Comparison of ENCODE assay signal across 13 mouse cellular contexts in genomic region chr14:56205021-56205420, GRCm38 (mm10). TPM values are rescaled to one million over a fixed set of nuclear protein-coding genes. Genes with fewer than 3 reads are reported as not detected.
A peak's percentile ranks its signal among the peaks of the same experiment; 100 is the strongest.
DNase-seq lines count a peak whose midpoint lies in the region; ATAC-seq and TF ChIP-seq lines count a peak whose summit lies in the region.
"Not testable (repeated sequence)": the region's sequence is repeated elsewhere in the genome, so short reads cannot be mapped to it uniquely, and the experiment has no call there.
"Had no signal": no experiment of that assay in that cellular context is flagged by ENCODE, and none has a peak within 500 bp of the region (broad histone marks: within the 10 kb centered on the region; RNA-seq: fewer than 3 reads in every experiment).

No protein-coding gene starts in this region.

- not testable (repeated sequence) for H3K4me3 ChIP-seq in kidney, embryonic 16.5 days (ENCODE audit: low read length); lung, adult 2 months (replicated peaks; ENCODE audit: extremely low read depth, low read depth, low read length); neural tube, embryonic 11.5 days (ENCODE audit: low read depth, low read length)

- not testable (repeated sequence) for H3K4me2 ChIP-seq in kidney, embryonic 16.5 days (replicated peaks; ENCODE audit: low read depth, low read length); neural tube, embryonic 11.5 days (ENCODE audit: low read depth)

- not testable (repeated sequence) for H3K9ac ChIP-seq in kidney, embryonic 16.5 days (replicated peaks; ENCODE audit: low read length); neural tube, embryonic 11.5 days (ENCODE audit: low read length)

- peak; percentile 66 for ATAC-seq in granulocyte monocyte progenitor cell, adult 5-6 weeks (replicated peaks; ENCODE audit: poor library complexity, severe bottlenecking)
- ATAC-seq in kidney, embryonic 16.5 days (ENCODE audit: low FRiP score, low TSS enrichment) = 0 out of 2 replicates have a peak, but pooled peaks have one; percentile 49
- not testable (repeated sequence) for ATAC-seq in neural tube, embryonic 11.5 days (ENCODE audit: insufficient read depth, low FRiP score, low TSS enrichment)

- WGBS in kidney, embryonic 16.5 days = 36% methylated on average over 5 of the region's 5 CpGs
- 30% methylated on average over 5 of the region's 5 CpGs for WGBS in lung, adult 2 months
- 27% methylated on average over 5 of the region's 5 CpGs for WGBS in neural tube, embryonic 11.5 days

- H3K9me3 ChIP-seq in kidney, embryonic 16.5 days (ENCODE audit: low read length); neural tube, embryonic 11.5 days (ENCODE audit: control insufficient read depth, low read length): not testable (repeated sequence)

- not testable (repeated sequence) for TF ChIP-seq POLR2A in lung, adult 2 months (IDR thresholded peaks at IDR 0.05; ENCODE audit: borderline replicate concordance, extremely low read depth, low read depth, low read length)

- H3K4me1 ChIP-seq in kidney, embryonic 16.5 days (ENCODE audit: insufficient read depth, low read length); lung, adult 2 months (ENCODE audit: control insufficient read depth, insufficient read depth, low read length); neural tube, embryonic 11.5 days (ENCODE audit: control insufficient read depth, insufficient read depth, low read length): not testable (repeated sequence)

- not testable (repeated sequence) for H3K36me3 ChIP-seq in kidney, embryonic 16.5 days (ENCODE audit: insufficient read depth, low read length); neural tube, embryonic 11.5 days (ENCODE audit: control insufficient read depth, insufficient read depth, low read length)

- DNase-seq in CD4-positive, CD25-positive, alpha-beta regulatory T cell, adult 2 months (ENCODE audit: low read depth, low spot score) = peak; percentile 92
- peak; percentile 8 to 48 for DNase-seq in adrenal gland, adult (ENCODE audit: inconsistent age in 2 of 2, low spot score in 1 of 2)
- DNase-seq in embryo, embryonic 10.5 days (ENCODE audit: low spot score) = peak; percentile 69
- not testable (repeated sequence) for DNase-seq in lung, adult 2 months
- peak; percentile 59 for DNase-seq in neural tube, embryonic 11.5 days (ENCODE audit: low spot score)
- DNase-seq in thymus, postnatal 36 days = peak; percentile 39 to 55

- peak; percentile 37 for TF ChIP-seq CTCF in lung, adult 2 months (IDR thresholded peaks at IDR 0.05; ENCODE audit: insufficient read depth, low read length)

- not testable (repeated sequence) for H3K27ac ChIP-seq in kidney, embryonic 16.5 days (ENCODE audit: low read length); neural tube, embryonic 11.5 days (ENCODE audit: low read depth, low read length)

- not testable (repeated sequence) for H3K27me3 ChIP-seq in kidney, embryonic 16.5 days (ENCODE audit: insufficient read depth, low read length); neural tube, embryonic 11.5 days (ENCODE audit: control insufficient read depth, insufficient read depth, low read length)

RNA-seq across cellular contexts. Expression of gene Gzmf, which starts 6.2 kb away (rescaled TPM):
- not detected in 2 replicates for total RNA-seq in granulocyte monocyte progenitor cell, adult 5-6 weeks (2014; fragmentation: Nextera tagmentation)
- total RNA-seq in granulocyte monocyte progenitor cell, adult 5-6 weeks (2017) = not detected in 2 replicates
- polyA plus RNA-seq in kidney, embryonic 16.5 days (2015; fragmentation: Nextera tagmentation; extraction: Ambion mirVana) = not detected in 2 replicates
- not detected in 2 replicates for polyA plus RNA-seq in lung, adult 2 months (2012; rRNA removed)
- not detected in 2 replicates for polyA plus RNA-seq in neural tube, embryonic 11.5 days (2014; fragmentation: Nextera tagmentation; extraction: Ambion mirVana)
- total RNA-seq: gastrocnemius, postnatal 14 days; layer of hippocampus, postnatal 14 days had no signal
- polyA plus RNA-seq: embryonic facial prominence, embryonic 12.5 days; hindbrain, embryonic 12.5 days; neural tube, embryonic 14.5 days had no signal

RNA-seq across cellular contexts. Expression of gene Gzmc, which starts 29.4 kb away (rescaled TPM):
- total RNA-seq in granulocyte monocyte progenitor cell, adult 5-6 weeks (2014; fragmentation: Nextera tagmentation) = not detected in 2 replicates
- total RNA-seq in granulocyte monocyte progenitor cell, adult 5-6 weeks (2017) = not detected in 2 replicates
- not detected in 2 replicates for polyA plus RNA-seq in kidney, embryonic 16.5 days (2015; fragmentation: Nextera tagmentation; extraction: Ambion mirVana)
- polyA plus RNA-seq in lung, adult 2 months (2012; rRNA removed) = not detected in 2 replicates
- 0.36 TPM in 1 of 2 replicates, not detected in the other for polyA plus RNA-seq in neural tube, embryonic 11.5 days (2014; fragmentation: Nextera tagmentation; extraction: Ambion mirVana)
- total RNA-seq: gastrocnemius, postnatal 14 days; layer of hippocampus, postnatal 14 days had no signal
- polyA plus RNA-seq: embryonic facial prominence, embryonic 12.5 days; hindbrain, embryonic 12.5 days; neural tube, embryonic 14.5 days had no signal

RNA-seq across cellular contexts. Expression of gene Gzmn, which starts 30.6 kb away (rescaled TPM):
- total RNA-seq in granulocyte monocyte progenitor cell, adult 5-6 weeks (2014; fragmentation: Nextera tagmentation) = not detected in 2 replicates
- not detected in 2 replicates for total RNA-seq in granulocyte monocyte progenitor cell, adult 5-6 weeks (2017)
- polyA plus RNA-seq in kidney, embryonic 16.5 days (2015; fragmentation: Nextera tagmentation; extraction: Ambion mirVana) = not detected in 2 replicates
- not detected in 2 replicates for polyA plus RNA-seq in lung, adult 2 months (2012; rRNA removed)
- polyA plus RNA-seq in neural tube, embryonic 11.5 days (2014; fragmentation: Nextera tagmentation; extraction: Ambion mirVana) = not detected in 2 replicates
- total RNA-seq: gastrocnemius, postnatal 14 days; layer of hippocampus, postnatal 14 days had no signal
- polyA plus RNA-seq: embryonic facial prominence, embryonic 12.5 days; hindbrain, embryonic 12.5 days; neural tube, embryonic 14.5 days had no signal

RNA-seq across cellular contexts. Expression of gene Gzmg, which starts 45.6 kb away (rescaled TPM):
- total RNA-seq in granulocyte monocyte progenitor cell, adult 5-6 weeks (2014; fragmentation: Nextera tagmentation) = not detected in 2 replicates
- not detected in 2 replicates for total RNA-seq in granulocyte monocyte progenitor cell, adult 5-6 weeks (2017)
- polyA plus RNA-seq in kidney, embryonic 16.5 days (2015; fragmentation: Nextera tagmentation; extraction: Ambion mirVana) = not detected in 2 replicates
- polyA plus RNA-seq in lung, adult 2 months (2012; rRNA removed) = not detected in 2 replicates
- not detected in 2 replicates for polyA plus RNA-seq in neural tube, embryonic 11.5 days (2014; fragmentation: Nextera tagmentation; extraction: Ambion mirVana)
- total RNA-seq: gastrocnemius, postnatal 14 days; layer of hippocampus, postnatal 14 days had no signal
- polyA plus RNA-seq: embryonic facial prominence, embryonic 12.5 days; hindbrain, embryonic 12.5 days; neural tube, embryonic 14.5 days had no signal

RNA-seq across cellular contexts. Expression of gene Gzmb, which starts 57.0 kb away (rescaled TPM):
- total RNA-seq in granulocyte monocyte progenitor cell, adult 5-6 weeks (2014; fragmentation: Nextera tagmentation) = 2.1 and 7.8 TPM in 2 replicates
- 0.34 and 2.4 TPM in 2 replicates for total RNA-seq in granulocyte monocyte progenitor cell, adult 5-6 weeks (2017)
- 0.11 TPM in 1 of 2 replicates, not detected in the other for polyA plus RNA-seq in kidney, embryonic 16.5 days (2015; fragmentation: Nextera tagmentation; extraction: Ambion mirVana)
- polyA plus RNA-seq in lung, adult 2 months (2012; rRNA removed) = 1.9 and 2.4 TPM in 2 replicates
- polyA plus RNA-seq in neural tube, embryonic 11.5 days (2014; fragmentation: Nextera tagmentation; extraction: Ambion mirVana) = not detected in 2 replicates
- total RNA-seq: gastrocnemius, postnatal 14 days; layer of hippocampus, postnatal 14 days had no signal
- polyA plus RNA-seq: neural tube, embryonic 14.5 days had no signal
